Mouse (Mus musculus) limb, embryonic 12.5 days (tissue): ENCODE data around the gene Zcchc4. TPM values are rescaled to one million over a fixed set of nuclear protein-coding genes. Genes with fewer than 3 reads are reported as not detected.
A peak's percentile ranks its signal among the peaks of the same experiment; 100 is the strongest.

ENCODE experiments used
- ATAC-seq: fragments of 200-750 bp; cut with Nextera tagmentation; 2 replicates; pipeline ENCODE4 v1.8.0; 2017; ENCODE audit warnings: low read depth, moderate TSS enrichment; ENCODE audit not compliant: insufficient number of reproducible peaks, insufficient read depth, low FRiP score, low TSS enrichment
- H3K27ac ChIP-seq: fragments of 300-500 bp; sonication (generic); 2 replicates; pipeline ENCODE4 v1.5.1; 2016; ENCODE audit warnings: mild to moderate bottlenecking, moderate library complexity
- H3K27me3 ChIP-seq: fragments of 300-500 bp; sonication (generic); 2 replicates; pipeline ENCODE4 v1.6.1; 2016; ENCODE audit warnings: mild to moderate bottlenecking, moderate library complexity
- H3K36me3 ChIP-seq: fragments of 300-500 bp; sonication (generic); 2 replicates; pipeline ENCODE4 v1.6.1; 2016; ENCODE audit warnings: mild to moderate bottlenecking, moderate library complexity
- H3K4me1 ChIP-seq: fragments of 300-500 bp; sonication (generic); replicated peaks from 2 replicates; pipeline ENCODE4 v1.6.1; 2016
- H3K4me2 ChIP-seq: fragments of 300-500 bp; sonication (generic); 2 replicates; pipeline ENCODE4 v1.6.1; 2016; ENCODE audit warnings: mild to moderate bottlenecking, moderate library complexity
- H3K4me3 ChIP-seq: fragments of 300-500 bp; sonication (generic); replicated peaks from 2 replicates; pipeline ENCODE4 v1.5.1; 2016; ENCODE audit warnings: mild to moderate bottlenecking
- H3K9ac ChIP-seq: fragments of 300-500 bp; sonication (generic); replicated peaks from 2 replicates; pipeline ENCODE4 v1.6.1; 2016; ENCODE audit warnings: mild to moderate bottlenecking, moderate library complexity
- H3K9me3 ChIP-seq: fragments of 300-500 bp; sonication (generic); 2 replicates; pipeline ENCODE4 v1.6.1; 2016; ENCODE audit warnings: mild to moderate bottlenecking, moderate library complexity
- WGBS: fragments of 180-500 bp; shearing (Covaris S2); methylation state at CpG from one replicate; pipeline ENCODE4 v1.1.7; 2016; 5-methylcytosine and 5-hydroxymethylcytosine counted together
- polyA plus RNA-seq: library from polyadenylated mRNA; unstranded; fragments of >200 nt; fragmentation: Nextera tagmentation; extraction: Ambion mirVana; gene quantifications from 2 replicates; pipeline ENCODE4 v1.2.1, GENCODE M21; 2016

Zcchc4 gene
- polyA plus RNA-seq, 1 experiment from 2014 or later = 25.6 TPM

DNA sequence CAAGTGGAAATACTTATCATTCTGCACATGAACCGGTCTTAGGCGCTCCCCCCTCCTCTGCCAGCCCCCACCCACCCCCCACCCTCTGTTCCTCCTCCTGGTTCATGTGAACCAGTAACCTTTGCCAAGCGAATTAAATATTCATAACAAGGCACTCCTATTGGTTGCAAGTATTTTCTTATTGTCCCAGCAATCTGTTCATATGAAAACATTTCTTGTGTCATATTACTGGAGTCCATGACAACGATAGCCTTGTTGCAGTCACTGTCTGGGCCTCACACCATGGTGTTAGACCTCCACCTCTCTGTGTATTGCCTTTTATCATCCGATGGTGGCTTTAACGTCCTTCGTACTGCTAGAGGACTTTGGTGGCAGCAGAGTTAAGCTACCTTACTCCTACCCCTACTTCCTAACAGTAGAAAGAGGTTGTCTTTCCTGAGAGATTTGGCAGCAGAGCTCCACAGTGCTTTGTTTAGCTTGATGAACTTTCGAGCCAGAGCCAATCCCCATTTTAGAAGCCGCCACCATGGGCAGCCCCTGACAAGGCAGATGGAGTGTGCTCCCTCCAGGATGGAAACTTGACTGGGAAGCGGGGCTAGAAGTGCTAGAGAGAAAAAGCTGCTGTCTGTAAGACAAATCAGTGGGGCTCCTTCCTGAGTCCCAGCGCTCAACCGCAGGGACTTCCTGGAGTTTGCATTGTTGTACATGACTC, 24.2 kb downstream of the Zcchc4 start:
- Histone ChIP-seq H3K4me1 (no peaks in the 10 kb centered on the region), H3K27ac (no peak overlapping the region), H3K4me3 (no peak overlapping the region), H3K4me2 (no peak overlapping the region), H3K27me3 (no peaks in the 10 kb centered on the region), H3K36me3 (peaks cover 53% of the 10 kb centered on the region), H3K9ac (no peak overlapping the region), H3K9me3 (no peaks in the 10 kb centered on the region)
- no peak for ATAC-seq
- WGBS = 89% methylated on average over 12 of the region's 12 CpGs

DNA sequence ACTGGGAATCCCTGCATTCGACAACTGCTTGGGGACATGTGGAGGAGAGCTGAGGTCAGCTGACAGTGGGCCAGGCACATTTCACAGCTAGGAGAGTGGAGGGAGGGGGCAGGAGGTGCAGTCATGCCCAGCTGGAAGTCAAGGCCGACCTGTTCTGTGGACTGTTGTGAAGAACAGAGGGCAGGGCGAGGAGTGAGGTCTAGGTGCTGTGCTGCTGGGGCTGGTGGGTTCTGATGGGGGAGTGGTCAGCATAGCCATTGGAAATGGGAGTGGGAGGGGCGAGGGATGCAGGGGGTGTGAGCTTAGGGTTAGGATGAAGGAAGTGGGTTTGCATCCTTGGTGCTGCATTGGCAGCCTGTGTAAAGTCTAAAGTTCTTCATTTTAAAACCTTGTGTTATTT, 30.6 kb downstream of the Zcchc4 start:
- ATAC-seq = no peak
- Histone ChIP-seq H3K9me3 (no peaks in the 10 kb centered on the region), H3K4me3 (no peak overlapping the region), H3K36me3 (peaks cover 41% of the 10 kb centered on the region), H3K9ac (no peak overlapping the region), H3K27me3 (no peaks in the 10 kb centered on the region), H3K4me2 (no peak overlapping the region), H3K4me1 (peaks cover 19% of the 10 kb centered on the region), H3K27ac (no peak overlapping the region)
- WGBS = 56% methylated on average over 4 of the region's 4 CpGs

DNA sequence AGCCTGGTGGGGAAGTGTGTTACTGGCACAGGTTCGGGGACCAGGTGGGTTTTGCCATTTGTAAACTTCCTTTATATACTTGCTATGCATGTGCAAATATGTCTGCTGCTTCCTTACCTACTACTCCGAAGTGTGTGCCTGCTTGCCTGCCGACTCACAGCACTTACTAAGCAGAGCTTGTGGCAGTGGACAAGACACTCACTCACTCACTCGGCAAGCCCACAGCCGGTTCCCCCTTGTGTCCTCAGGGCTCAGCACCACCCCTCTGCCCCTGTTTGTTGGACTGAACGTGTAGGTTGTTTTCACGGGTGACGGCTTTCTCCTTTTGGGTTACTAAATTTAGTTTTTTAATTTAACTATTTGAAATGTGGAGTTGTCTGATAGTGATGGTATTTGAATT, 31.1 kb downstream of the Zcchc4 start:
- no peak overlapping the region for H3K27ac ChIP-seq
- H3K27me3 ChIP-seq = no peaks in the 10 kb centered on the region
- H3K9ac ChIP-seq = no peak overlapping the region
- no peak for ATAC-seq
- H3K36me3 ChIP-seq = peaks cover 41% of the 10 kb centered on the region
- H3K4me3 ChIP-seq = no peak overlapping the region
- H3K9me3 ChIP-seq = no peaks in the 10 kb centered on the region
- 43% methylated on average over 8 of the region's 8 CpGs for WGBS
- 0 out of 2 replicates have a peak overlapping the region, but pooled peaks have one; percentile 27 for H3K4me2 ChIP-seq
- peaks cover 19% of the 10 kb centered on the region for H3K4me1 ChIP-seq

DNA sequence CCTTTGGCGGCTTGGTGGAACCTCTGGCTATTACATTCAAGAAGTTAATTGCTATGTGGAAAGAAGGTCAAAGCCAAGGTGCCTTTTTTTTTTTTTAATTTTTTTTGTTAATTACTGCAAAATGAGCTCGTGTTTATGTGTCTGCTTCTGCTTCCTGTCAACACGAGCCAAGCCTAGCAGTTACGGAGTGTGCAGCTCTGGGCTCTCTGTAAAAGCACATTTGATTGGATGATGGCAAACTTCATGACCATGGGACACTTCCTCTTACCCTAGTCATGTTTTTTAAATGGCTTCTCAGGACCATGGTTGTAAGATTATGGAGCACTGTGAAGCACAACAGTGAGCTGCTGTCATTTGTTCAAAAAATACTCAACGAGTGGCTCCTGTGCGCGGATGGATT, 31.8 kb downstream of the Zcchc4 start:
- H3K36me3 ChIP-seq = peaks cover 44% of the 10 kb centered on the region

DNA sequence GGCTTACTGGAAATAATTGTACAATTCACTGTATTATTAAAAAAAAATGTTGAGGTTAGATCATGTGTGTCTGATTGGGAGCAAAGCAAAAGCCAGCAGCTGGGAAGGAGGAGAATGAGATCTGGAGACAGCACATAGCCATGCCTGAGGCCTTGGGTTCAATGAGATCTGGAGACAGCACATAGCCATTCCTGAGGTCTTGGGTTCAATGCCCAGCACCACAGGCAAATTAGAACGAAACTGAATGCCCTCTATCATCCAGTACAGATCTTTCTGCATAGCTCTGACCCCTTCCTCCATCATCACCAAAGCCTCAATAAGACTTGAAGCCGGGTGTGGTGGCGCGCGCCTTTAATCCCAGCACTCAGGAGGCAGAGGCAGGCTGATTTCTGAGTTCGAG, 35.2 kb downstream of the Zcchc4 start:
- H3K4me2 ChIP-seq = no peak overlapping the region
- no peak for ATAC-seq
- H3K4me3 ChIP-seq = no peak overlapping the region
- no peak overlapping the region for H3K9ac ChIP-seq
- H3K4me1 ChIP-seq = peaks cover 19% of the 10 kb centered on the region
- no peaks in the 10 kb centered on the region for H3K9me3 ChIP-seq
- H3K27ac ChIP-seq = no peak overlapping the region
- no peaks in the 10 kb centered on the region for H3K27me3 ChIP-seq
- WGBS = 93% methylated on average over 6 of the region's 6 CpGs
- H3K36me3 ChIP-seq = peaks cover 47% of the 10 kb centered on the region

More for the DNA sequence above, 31.8 kb downstream of the Zcchc4 start:
- Histone ChIP-seq H3K4me3 (no peak overlapping the region), H3K4me2 (peak overlapping the region; percentile 27), H3K4me1 (peaks cover 19% of the 10 kb centered on the region), H3K27me3 (no peaks in the 10 kb centered on the region), H3K9ac (no peak overlapping the region), H3K27ac (peak overlapping the region; percentile 50; the same call in 1 of the 2 replicates), H3K9me3 (no peaks in the 10 kb centered on the region)
- ATAC-seq = 0 out of 2 replicates have a peak, but pooled peaks have one; percentile 69
- 42% methylated on average over 7 of the region's 7 CpGs for WGBS

- H3K27me3 ChIP-seq = no peaks in the 10 kb centered on the region
- H3K27ac ChIP-seq = no peak overlapping the region
- ATAC-seq = no peak
- H3K9ac ChIP-seq = no peak overlapping the region
- WGBS = 88% methylated on average over 14 of the region's 14 CpGs
- H3K4me1 ChIP-seq = peaks cover 16% of the 10 kb centered on the region
- H3K9me3 ChIP-seq = no peaks in the 10 kb centered on the region
- no peak overlapping the region for H3K4me3 ChIP-seq
- H3K36me3 ChIP-seq = peaks cover 53% of the 10 kb centered on the region
- no peak overlapping the region for H3K4me2 ChIP-seq
These were observed 35.8 kb downstream of the Zcchc4 start for GRCm38 (mm10) chr5:52811056-52811455.

GRCm38 (mm10) chr5:52812456-52812855, 37.2 kb downstream of the Zcchc4 start:
- H3K4me3 ChIP-seq = no peak overlapping the region

GRCm38 (mm10) chr5:52813312-52813711, 38.1 kb downstream of the Zcchc4 start:
- no peaks in the 10 kb centered on the region for H3K4me1 ChIP-seq
- 89% methylated on average over 7 of the region's 7 CpGs for WGBS
- no peak overlapping the region for H3K4me2 ChIP-seq
- no peaks in the 10 kb centered on the region for H3K27me3 ChIP-seq
- H3K9ac ChIP-seq = no peak overlapping the region
- peaks cover 53% of the 10 kb centered on the region for H3K36me3 ChIP-seq
- no peaks in the 10 kb centered on the region for H3K9me3 ChIP-seq
- no peak overlapping the region for H3K27ac ChIP-seq
- ATAC-seq = no peak
- H3K4me3 ChIP-seq = no peak overlapping the region

More at GRCm38 (mm10) chr5:52812456-52812855, 37.2 kb downstream of the Zcchc4 start:
- H3K27me3 ChIP-seq = no peaks in the 10 kb centered on the region
- H3K27ac ChIP-seq = no peak overlapping the region
- H3K4me1 ChIP-seq = peaks cover 2% of the 10 kb centered on the region
- no peaks in the 10 kb centered on the region for H3K9me3 ChIP-seq
- no peak overlapping the region for H3K9ac ChIP-seq
- H3K4me2 ChIP-seq = no peak overlapping the region
- 88% methylated on average over 10 of the region's 10 CpGs for WGBS
- ATAC-seq = no peak
- H3K36me3 ChIP-seq = peaks cover 60% of the 10 kb centered on the region

- no peak overlapping the region for H3K9ac ChIP-seq
- H3K4me1 ChIP-seq = no peaks in the 10 kb centered on the region
- no peak overlapping the region for H3K4me3 ChIP-seq
- no peaks in the 10 kb centered on the region for H3K9me3 ChIP-seq
- ATAC-seq = no peak
- peaks cover 54% of the 10 kb centered on the region for H3K36me3 ChIP-seq
- H3K27me3 ChIP-seq = no peaks in the 10 kb centered on the region
- WGBS = 93% methylated on average over 7 of the region's 7 CpGs
- no peak overlapping the region for H3K4me2 ChIP-seq
- no peak overlapping the region for H3K27ac ChIP-seq
These were observed 43.5 kb downstream of the Zcchc4 start for GRCm38 (mm10) chr5:52818676-52819075.

GRCm38 (mm10) chr5:52821691-52822090, 46.5 kb downstream of the Zcchc4 start:
- Histone ChIP-seq H3K27me3 (no peaks in the 10 kb centered on the region), H3K4me3 (no peak overlapping the region), H3K9me3 (no peaks in the 10 kb centered on the region), H3K4me2 (no peak overlapping the region), H3K9ac (no peak overlapping the region), H3K27ac (no peak overlapping the region), H3K36me3 (peaks cover 44% of the 10 kb centered on the region), H3K4me1 (no peaks in the 10 kb centered on the region)
- 50% methylated on average over 3 of the region's 3 CpGs for WGBS
- ATAC-seq = no peak

- Histone ChIP-seq H3K9ac (no peak overlapping the region), H3K4me3 (no peak overlapping the region), H3K4me2 (no peak overlapping the region), H3K9me3 (peaks cover 5% of the 10 kb centered on the region; the same call in 1 of the 2 replicates), H3K27me3 (no peaks in the 10 kb centered on the region), H3K36me3 (peaks cover 14% of the 10 kb centered on the region), H3K27ac (no peak overlapping the region), H3K4me1 (peaks cover 3% of the 10 kb centered on the region; the same call in 1 of the 2 replicates)
- 85% methylated on average over 4 of the region's 4 CpGs for WGBS
- no peak for ATAC-seq
These were observed 52.7 kb downstream of the Zcchc4 start for GRCm38 (mm10) chr5:52827923-52828322.

DNA sequence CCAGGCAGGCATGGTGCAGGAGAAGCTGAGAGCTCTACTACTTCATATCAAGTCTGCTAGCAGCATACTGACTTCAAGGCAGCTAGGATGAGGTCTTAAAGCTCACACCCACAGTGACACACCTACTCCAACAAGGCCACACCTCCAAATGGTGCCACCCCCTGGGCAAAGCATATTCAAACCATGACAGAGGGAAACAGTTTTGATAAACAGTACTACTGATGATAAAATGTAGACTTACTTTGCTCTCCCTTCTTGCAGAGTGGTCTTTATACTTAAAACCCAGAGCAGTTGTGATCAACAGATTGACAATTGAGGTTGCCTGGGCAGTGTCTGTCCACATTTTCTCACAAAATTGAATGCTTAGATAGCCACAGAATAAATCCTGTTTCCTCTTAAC, 57.8 kb downstream of the Zcchc4 start:
- peaks cover 5% of the 10 kb centered on the region; the same call in 1 of the 2 replicates for H3K9me3 ChIP-seq

More for the DNA sequence above, 57.8 kb downstream of the Zcchc4 start:
- Histone ChIP-seq H3K4me2 (peak overlapping the region; percentile 79), H3K27ac (peak overlapping the region; percentile 91), H3K27me3 (no peaks in the 10 kb centered on the region), H3K4me1 (peaks cover 17% of the 10 kb centered on the region), H3K9ac (no peak overlapping the region), H3K4me3 (peak overlapping the region; percentile 77; the same call in 1 of the 2 replicates), H3K36me3 (peaks cover 21% of the 10 kb centered on the region)
- ATAC-seq = no peak
